Mouse (Mus musculus) MEL (cell line): ENCODE results near the gene Adcy1.

Source experiments
- ETS1 ChIP-seq: IDR thresholded peaks from 2 replicates; pipeline ENCODE4 v1.6.1; 2012; ENCODE audit warnings: low read depth, mild to moderate bottlenecking, inconsistent platforms, low read length, improper control_type of control experiment, moderate library complexity
- KAT2A ChIP-seq: conservative IDR thresholded peaks from 2 replicates; pipeline ENCODE4 v1.6.1; 2012; ENCODE audit warnings: low read depth, low read length, improper control_type of control experiment, inconsistent platforms
- MAFK ChIP-seq: IDR thresholded peaks from 2 replicates; pipeline ENCODE4 v1.6.1; 2011; ENCODE audit warnings: low read depth, mild to moderate bottlenecking, low read length, improper control_type of control experiment, borderline replicate concordance
- MAX ChIP-seq: IDR thresholded peaks from 2 replicates; pipeline ENCODE4 v1.6.1; 2011; ENCODE audit warnings: low read length, improper control_type of control experiment
- POLR2A ChIP-seq, 2 experiments: IDR thresholded peaks; 2 replicates each; pipeline ENCODE4 v1.6.1; 2011 to 2012; ENCODE audit warnings: low read length in 2 of 2, mild to moderate bottlenecking in 2 of 2, control low read depth in 1 of 2, improper control_type of control experiment in 1 of 2, low read depth in 1 of 2, moderate library complexity in 1 of 2; ENCODE audit not compliant: control insufficient read depth in 1 of 2, insufficient read depth in 1 of 2, poor library complexity in 1 of 2
- POLR2AphosphoS2 ChIP-seq: IDR thresholded peaks from 2 replicates; pipeline ENCODE4 v1.6.1; 2011; ENCODE audit warnings: low read length, improper control_type of control experiment
- ZNF384 ChIP-seq: IDR thresholded peaks from 2 replicates; pipeline ENCODE4 v1.6.1; 2012; ENCODE audit warnings: low read depth, mild to moderate bottlenecking, inconsistent platforms, low read length, improper control_type of control experiment

GRCm38 (mm10) chr11:7047584-7047983 is 15.7 kb upstream of the Adcy1 start:
- TF ChIP-seq ETS1 (no peak), KAT2A (no peak), MAFK (no peak), POLR2A (IDR thresholded peaks at IDR 0.05; ENCODE audit: control insufficient read depth in 1 of 2, insufficient read depth in 1 of 2, low read depth in 1 of 2, low read length in 2 of 2, poor library complexity in 1 of 2) (no peak), POLR2AphosphoS2 (no peak), ZNF384 (no peak), MAX (no peak)
